ENCODE assay signal across 8 mouse cellular contexts in genomic region chr4:45082951-45083350, GRCm38 (mm10). TPM values are rescaled to one million over a fixed set of nuclear protein-coding genes. Genes with fewer than 3 reads are reported as not detected.
A peak's percentile ranks its signal among the peaks of the same experiment; 100 is the strongest.
DNase-seq lines count a peak whose midpoint lies in the region; ATAC-seq and TF ChIP-seq lines count a peak whose summit lies in the region.

No protein-coding gene starts in this region.

- no peaks in the 10 kb centered on the region for H3K9me3 ChIP-seq in forebrain, postnatal 0 days (ENCODE audit: low read length)

- peaks cover 12% of the 10 kb centered on the region; the same call in 1 of the 2 replicates for H3K4me1 ChIP-seq in forebrain, postnatal 0 days (ENCODE audit: insufficient read depth)

- H3K36me3 ChIP-seq in forebrain, postnatal 0 days (ENCODE audit: insufficient read depth), result peaks cover 5% of the 10 kb centered on the region; the same call in 1 of the 2 replicates

- no peaks in the 10 kb centered on the region for H3K27me3 ChIP-seq in forebrain, postnatal 0 days (ENCODE audit: insufficient read depth, low read length)

- peak overlapping the region; percentile 92 for H3K9ac ChIP-seq in forebrain, postnatal 0 days

- intact Hi-C loops in gastrocnemius, adult 2 months (cut with DNase I), result loop anchor here (5.0 kb wide), 1 partner anchor 66 kb away; the partner anchor contains the start of gene Polr1e

- 0 out of 2 replicates have a peak overlapping the region, but pooled peaks have one; percentile 96 for H3K4me3 ChIP-seq in gastrocnemius, adult 2 months
- peak overlapping the region; percentile 92 for H3K4me3 ChIP-seq in forebrain, postnatal 0 days (ENCODE audit: low read depth, low read length)

- H3K4me2 ChIP-seq in forebrain, postnatal 0 days (ENCODE audit: low read depth), result peak overlapping the region; percentile 65

- no peak overlapping the region for H3K27ac ChIP-seq in gastrocnemius, adult 2 months
- peak overlapping the region; percentile 92 for H3K27ac ChIP-seq in forebrain, postnatal 0 days (ENCODE audit: low read depth, low read length)

- ATAC-seq in forebrain, postnatal 0 days, result peak; percentile 1; the same call in 1 of the 2 replicates

- no peak for DNase-seq in gastrocnemius, adult 2 months
- no peak for DNase-seq in gastrocnemius, postnatal 4 days (ENCODE audit: low spot score in 2 of 2)
- DNase-seq in MN1 (ENCODE audit: low spot score), result peak; percentile 47
- DNase-seq in forebrain, postnatal 0 days, result peak; percentile 65
- peak; percentile 12 for DNase-seq in mesoderm, embryonic 11.5 days (ENCODE audit: low read depth, low spot score)
- DNase-seq in layer of hippocampus, postnatal 25 days (ENCODE audit: extremely low spot score in 1 of 2, low spot score in 1 of 2), result no peak
- DNase-seq in adrenal gland, postnatal 14 days, result no peak
- no peak for DNase-seq in right cerebral cortex, postnatal 4 days

- WGBS in forebrain, postnatal 0 days, result 58% methylated on average over 9 of the region's 9 CpGs

- no peak for TF ChIP-seq CTCF in gastrocnemius, adult 2 months (IDR thresholded peaks at IDR 0.05)
- TF ChIP-seq CTCF in forebrain, postnatal 0 days (IDR thresholded peaks at IDR 0.05; ENCODE audit: low read depth), result no peak; the same call in 1 of the 2 replicates

RNA-seq across cellular contexts. Expression of gene Fbxo10, which starts 1.5 kb away (rescaled TPM):
- 1 to 10 TPM; 2.2 to 2.3 TPM for total RNA-seq in gastrocnemius, adult 2 months (2021)
- total RNA-seq in gastrocnemius, postnatal 4 days (2021), result 10 to 100 TPM; 16.0 to 16.8 TPM
- 24.0 and 28.8 TPM in 2 replicates for total RNA-seq in forebrain, postnatal 0 days (2014; rRNA removed)
- 11.6 and 13.5 TPM in 2 replicates for polyA plus RNA-seq in forebrain, postnatal 0 days (2015; fragmentation: Nextera tagmentation; extraction: Ambion mirVana)
- total RNA-seq in layer of hippocampus, postnatal 25 days (2021), result 10 to 100 TPM; 41.1 to 44.4 TPM
- total RNA-seq in adrenal gland, postnatal 14 days (2021), result 7.5 and 9.2 TPM in 2 replicates

RNA-seq across cellular contexts. Expression of gene Tomm5, which starts 25.0 kb away (rescaled TPM):
- total RNA-seq in gastrocnemius, adult 2 months (2021), result 10 to 100 TPM; 70.2 to 99.3 TPM
- 10 to 100 TPM; 75.9 to 78.1 TPM for total RNA-seq in gastrocnemius, postnatal 4 days (2021)
- 114 and 143 TPM in 2 replicates for total RNA-seq in forebrain, postnatal 0 days (2014; rRNA removed)
- polyA plus RNA-seq in forebrain, postnatal 0 days (2015; fragmentation: Nextera tagmentation; extraction: Ambion mirVana), result 208 and 264 TPM in 2 replicates
- 10 to 100 TPM; 62.1 to 76.6 TPM for total RNA-seq in layer of hippocampus, postnatal 25 days (2021)
- total RNA-seq in adrenal gland, postnatal 14 days (2021), result 117 and 127 TPM in 2 replicates

Comparison
In these comparisons a context has a peak if more than half of its experiments do, and no peak if none do; other contexts are left out.
1. DNase-seq: peak in MN1 (single experiment), forebrain, postnatal 0 days (single experiment) and mesoderm, embryonic 11.5 days (single experiment); none in gastrocnemius, adult 2 months (single experiment), gastrocnemius, postnatal 4 days (0 of 2), layer of hippocampus, postnatal 25 days (0 of 2), adrenal gland, postnatal 14 days (single experiment) and right cerebral cortex, postnatal 4 days (single experiment).